Mouse (Mus musculus) cerebellum, adult (tissue): Measurements from ENCODE around the gene Ech1.

ENCODE experiments used
- ATAC-seq: cut with Nextera tagmentation; 2 replicates; pipeline ENCODE4 v1.9.2; 2017; ENCODE audit warnings: mild to moderate bottlenecking, moderate library complexity, mixed read lengths; ENCODE audit not compliant: insufficient number of reproducible peaks, low FRiP score, low TSS enrichment

The Ech1 gene

DNA sequence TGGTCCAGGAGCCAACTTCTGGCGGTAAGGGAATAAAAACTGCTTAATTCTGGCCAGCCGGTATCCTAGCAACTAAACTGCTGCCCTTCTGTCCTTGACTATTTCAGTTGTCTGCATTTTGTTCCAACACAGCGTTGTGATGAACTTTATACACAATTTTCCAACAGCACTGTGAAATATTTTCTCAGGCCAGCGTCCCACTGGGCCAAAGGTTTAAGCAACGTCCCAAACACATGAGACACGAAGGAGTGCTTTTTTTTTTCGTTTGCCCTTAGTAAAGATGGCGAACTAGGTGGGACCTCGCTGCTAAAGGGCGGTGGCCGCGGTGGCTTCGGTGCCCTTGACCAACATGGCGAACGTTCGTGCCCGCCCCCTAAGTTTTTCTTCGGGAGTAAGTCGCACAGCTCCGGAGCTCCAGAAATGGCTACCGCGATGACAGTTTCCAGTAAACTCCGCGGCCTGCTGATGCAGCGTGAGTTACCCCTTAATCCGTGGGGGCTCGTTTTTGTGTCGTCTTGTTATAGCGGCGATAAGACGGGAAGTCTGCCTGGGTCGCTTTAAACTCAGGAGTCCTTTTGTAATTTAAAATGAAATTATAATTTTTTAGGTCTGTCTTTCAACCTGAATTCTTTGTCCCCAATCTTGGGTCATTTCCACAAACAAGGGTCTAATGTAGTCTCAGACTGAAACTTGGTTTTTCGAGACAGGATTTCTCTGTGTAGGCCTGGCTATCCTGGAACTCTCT is at the start of gene Ech1:
Ech1 (plus strand) TSS at position 277 of the 745 bp plus-strand sequence.
- ATAC-seq: peak; percentile 60; the same call in 1 of the 2 replicates

DNA sequence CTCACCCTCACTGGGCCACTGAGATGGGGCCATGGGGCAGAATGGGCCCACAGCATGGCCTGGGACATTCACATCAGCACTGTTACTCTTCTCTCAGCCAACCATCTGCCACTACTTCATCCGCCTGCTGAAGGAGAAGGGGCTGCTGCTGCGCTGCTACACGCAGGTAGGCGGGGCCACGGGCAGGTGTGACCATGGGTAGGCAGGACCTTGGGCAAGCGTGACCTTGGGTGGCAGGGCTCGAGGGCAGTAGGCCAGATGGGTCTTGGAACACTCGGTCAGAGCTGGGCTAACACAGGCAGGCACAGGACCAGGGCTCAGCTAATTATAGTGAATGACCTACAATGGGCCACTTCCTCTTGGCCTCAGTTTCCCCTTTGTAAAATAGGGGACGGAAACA is 46.2 kb upstream of the Ech1 start:
- no peak for ATAC-seq

DNA sequence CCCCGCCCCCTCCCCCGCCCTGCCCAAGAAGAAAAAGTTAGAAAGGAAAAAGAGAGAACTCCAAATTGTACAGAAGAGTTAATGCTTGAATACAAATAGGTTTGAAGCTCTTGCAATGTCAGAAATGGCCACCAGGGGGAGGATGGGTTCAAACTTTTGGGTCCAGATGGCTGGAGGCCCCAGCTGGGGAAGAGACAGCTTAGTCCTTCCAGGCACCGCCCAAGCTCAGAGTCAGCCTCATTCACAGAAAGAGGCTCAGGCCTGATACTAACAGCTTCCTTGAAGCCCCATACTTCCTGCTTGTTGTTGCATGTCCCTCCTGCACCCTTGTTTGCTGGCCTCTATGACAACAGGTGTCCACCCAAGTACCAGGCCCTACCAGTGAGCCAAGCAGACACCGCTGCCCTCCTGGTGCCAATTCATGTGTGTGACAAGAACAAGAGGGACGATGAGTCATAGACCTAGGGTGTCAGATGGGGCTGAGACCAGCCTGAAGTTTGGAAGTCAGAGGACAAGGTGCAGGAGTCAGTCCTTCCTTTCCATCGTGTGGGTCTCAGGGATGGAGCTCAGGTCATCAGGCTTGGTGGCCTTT is 44.9 kb upstream of the Ech1 start:
- ATAC-seq: peak; percentile 78; the same call in 1 of the 2 replicates

DNA sequence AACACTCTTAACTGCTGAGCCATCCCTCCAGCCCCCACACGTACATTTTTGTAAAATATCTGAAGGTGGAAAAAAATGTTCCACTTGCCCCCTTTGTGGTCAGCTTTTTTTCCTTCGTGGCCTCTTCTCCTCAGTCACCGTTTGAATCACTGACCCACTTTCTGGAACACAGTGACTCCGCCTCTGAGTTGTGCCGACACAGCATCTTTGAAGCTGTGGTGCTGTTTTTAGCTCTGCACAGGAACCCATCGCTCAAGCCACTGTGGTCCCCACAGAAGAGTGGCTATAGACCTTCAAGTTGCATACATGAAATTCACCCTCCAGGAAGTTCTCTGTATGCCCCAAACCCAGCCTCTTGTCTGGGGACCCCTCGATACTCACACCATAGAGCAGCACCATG is 44.2 kb upstream of the Ech1 start:
- ATAC-seq: no peak

DNA sequence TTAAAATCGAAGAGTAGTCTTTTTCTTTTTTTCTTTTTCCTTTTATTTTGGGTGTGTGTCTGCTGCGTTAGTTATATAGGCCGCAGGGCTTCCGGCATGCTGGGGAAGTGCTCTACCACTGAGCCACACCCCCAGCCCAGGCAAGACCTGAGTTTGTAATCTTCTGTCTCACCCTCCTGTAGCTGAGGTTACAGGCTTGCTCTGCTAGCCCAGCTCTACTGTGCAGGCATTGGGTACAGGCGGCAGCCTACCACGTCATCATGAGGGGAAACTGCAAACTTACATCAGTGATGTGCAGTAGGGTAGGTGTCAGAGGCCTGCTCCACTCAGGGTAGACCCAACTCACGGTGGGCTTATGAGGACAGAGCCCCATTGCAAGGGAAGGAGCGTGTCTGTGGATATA is 43.8 kb upstream of the Ech1 start:
- no peak for ATAC-seq

DNA sequence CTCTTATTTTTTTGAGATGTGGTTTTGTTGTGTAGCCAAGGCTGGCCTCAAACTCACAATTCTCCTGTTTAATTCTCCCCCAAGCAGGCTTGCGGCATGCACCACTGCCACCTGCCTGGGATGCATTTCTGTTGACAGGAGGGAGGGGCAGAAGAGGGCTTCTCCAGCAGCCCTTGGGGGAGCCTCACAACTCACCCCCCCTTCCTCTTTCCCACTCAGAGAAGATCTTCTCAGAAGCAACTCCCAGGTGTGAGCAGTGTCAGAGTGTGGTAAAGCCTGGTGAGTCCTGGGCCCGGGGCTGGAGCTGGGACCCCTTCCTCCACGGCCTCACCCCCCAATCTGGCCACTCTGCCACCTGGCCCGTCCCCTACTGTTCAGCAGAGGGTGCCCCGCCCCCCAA is 39.9 kb upstream of the Ech1 start:
- ATAC-seq: no peak

DNA sequence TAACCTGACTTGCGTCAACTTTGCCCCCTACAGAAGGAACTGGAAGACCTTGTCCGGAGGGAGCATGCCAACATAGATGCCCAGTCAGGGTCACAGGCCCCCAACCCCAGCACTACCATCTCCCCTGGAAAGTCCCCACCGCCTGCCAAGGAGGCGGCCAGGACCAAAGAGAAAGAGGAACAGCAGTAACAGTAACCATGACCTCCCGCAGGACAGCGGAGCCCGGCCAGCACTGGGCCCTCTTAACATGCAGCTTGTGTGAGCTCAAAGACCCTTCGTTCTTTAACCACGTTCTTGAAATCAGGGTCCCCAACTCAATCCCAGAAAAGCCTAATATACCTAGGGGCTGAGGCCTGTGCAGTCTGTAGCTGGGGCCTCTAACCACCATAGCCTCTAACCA is 37.1 kb upstream of the Ech1 start:
- no peak for ATAC-seq

DNA sequence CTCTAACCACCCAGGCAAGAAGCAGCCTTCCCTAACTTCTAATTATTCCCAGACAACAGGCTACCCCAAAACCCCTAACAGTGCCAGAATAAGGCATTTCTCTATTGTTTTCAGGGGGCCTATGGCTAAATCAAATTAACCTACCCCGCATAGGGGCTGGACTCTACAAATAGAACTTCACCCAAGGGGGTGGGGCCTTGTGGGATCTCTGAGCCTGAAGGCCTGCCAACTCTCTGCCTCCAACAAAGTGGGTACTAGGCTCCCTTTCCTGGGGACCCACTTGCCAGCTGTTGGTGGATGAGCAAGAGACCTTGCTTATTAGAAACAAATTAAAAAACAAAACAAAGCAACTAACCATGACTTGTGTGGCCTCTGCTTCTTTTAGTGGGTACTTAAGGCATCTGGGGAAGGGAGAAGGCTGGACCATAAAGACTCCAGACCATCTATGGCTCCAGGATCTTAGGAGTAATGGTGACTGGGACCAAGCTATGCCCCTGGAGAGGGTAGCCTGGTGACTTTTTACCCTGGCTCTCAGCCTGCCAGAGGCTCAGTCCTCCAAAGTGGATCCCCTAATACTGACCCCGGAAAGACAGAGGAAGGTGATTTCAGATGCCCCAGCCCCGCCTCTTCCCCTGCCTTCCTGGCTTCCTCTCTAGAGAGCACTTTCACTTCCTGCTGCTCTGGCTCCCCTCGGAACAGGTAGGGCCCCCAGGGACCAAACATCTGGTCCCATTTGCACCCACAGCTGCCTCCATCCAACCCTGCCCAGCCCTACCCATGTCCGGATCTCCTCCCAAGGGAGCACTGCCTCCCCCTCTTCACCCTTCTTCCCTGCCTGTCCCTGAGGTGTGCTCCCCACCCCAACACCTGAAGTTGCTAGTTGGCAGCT is 36.5 kb upstream of the Ech1 start, which contains the start of gene Rinl:
Rinl (plus strand) TSS at position 663 of the 889 bp plus-strand sequence.
- ATAC-seq: no peak

DNA sequence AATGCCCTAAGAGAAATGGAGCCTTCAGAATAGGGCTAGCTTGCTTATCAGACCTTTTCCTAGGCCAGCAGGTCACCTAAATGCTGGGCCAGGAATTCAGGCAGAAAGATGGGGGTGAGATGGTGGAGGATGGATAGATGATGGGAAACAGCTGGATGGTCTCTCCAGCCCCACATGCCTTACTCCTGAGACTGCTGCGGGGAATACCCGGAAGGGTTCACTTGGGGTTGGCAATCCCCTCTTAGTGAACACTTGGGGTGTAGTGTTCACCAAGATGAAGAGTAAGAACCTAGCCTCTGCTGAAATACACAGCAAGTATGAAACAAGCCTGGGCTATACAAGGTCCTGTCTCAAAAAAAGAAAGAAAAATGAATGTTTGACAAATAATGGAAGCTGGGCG is 35.8 kb upstream of the Ech1 start:
- ATAC-seq: no peak

DNA sequence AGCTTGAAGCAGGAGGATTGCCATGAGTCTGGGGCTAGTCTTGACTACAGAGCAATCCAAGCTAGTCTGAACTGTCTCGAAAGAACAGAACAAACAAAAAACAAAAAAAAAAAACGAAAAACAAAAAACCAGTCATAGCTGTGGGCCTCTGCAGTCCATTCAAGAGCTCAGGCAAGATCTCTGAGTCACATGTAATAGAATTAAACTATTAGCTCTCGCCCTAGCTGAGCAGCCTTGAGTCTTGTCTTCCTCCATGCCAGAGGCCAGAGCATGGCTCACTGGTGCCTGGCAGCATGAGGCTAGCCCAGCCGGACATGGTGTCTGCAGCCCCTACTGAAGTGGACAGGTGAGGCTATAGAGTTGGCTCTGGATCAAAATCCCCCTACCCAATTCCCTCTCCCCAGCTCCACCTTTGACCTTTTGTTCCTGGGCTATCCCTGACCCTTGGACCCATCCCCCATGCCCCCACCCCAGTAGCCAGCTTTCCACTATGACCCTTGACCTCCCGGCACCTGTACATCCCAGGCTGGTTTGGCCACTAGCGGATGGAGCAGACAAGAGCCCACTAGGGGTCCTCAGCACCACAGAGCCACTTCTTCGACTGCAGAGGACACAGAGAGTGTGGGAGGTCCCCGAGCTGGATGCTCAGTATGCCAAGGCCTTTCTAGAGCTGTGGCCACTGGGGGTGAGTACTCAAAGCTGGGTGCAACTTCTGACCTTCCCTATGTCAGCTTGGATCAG is 34.8 kb upstream of the Ech1 start:
- no peak for ATAC-seq

DNA sequence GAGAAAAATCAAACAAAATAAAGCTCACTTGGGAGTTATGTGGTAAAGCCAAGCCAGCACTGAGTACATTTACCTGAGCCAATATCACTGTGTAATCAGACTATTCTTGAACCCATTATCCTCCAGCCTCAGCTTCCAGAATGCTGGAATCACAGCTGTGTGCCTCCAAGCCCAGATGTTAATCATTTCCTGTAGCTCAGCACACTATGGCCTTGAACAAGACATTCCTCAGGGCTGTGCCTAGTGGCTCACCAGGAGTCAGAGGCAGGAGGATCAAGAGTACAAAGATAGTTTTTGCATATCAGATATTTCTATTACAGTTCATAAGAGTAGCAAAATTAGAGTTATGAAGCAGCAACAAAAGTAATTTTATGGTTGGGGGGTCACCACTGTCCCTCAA is 33.3 kb upstream of the Ech1 start:
- ATAC-seq: no peak

DNA sequence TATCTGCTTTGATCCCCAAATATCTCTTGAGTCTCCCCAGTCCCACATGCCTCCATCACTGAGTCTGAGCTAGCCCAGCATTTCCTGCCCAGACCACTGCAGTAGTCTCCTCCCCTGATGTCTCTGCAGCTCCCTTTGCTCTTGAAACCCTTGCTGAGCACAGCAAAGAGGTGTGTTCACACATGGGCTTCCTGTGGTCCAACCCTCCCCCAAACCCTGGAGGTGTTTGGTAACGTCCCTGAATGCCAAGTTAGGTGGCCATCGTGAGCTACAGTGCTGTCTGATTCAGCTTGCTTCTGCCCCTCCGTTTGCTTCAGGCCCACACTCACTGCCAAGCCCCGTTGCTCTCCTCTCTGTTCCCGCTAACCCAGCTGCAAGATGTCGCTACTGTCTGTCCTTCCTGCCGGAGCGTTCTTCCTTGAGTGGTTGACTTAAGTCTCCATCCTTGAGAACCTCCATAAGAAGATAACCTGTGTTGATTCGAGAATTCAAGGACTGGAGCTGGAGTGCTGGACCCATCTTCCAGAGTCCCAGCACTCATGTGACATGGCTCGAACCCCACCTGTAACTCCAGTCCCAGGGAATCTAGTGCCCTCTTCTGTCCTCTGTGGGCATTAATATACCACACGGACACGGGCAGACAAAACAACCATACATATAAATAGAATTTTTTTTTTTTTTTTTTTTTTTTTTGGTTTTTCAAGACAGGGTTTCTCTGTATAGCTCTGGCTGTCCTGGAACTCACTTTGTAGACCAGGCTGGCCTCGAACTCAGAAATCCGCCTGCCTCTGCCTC is 32.4 kb upstream of the Ech1 start:
- ATAC-seq: no peak

DNA sequence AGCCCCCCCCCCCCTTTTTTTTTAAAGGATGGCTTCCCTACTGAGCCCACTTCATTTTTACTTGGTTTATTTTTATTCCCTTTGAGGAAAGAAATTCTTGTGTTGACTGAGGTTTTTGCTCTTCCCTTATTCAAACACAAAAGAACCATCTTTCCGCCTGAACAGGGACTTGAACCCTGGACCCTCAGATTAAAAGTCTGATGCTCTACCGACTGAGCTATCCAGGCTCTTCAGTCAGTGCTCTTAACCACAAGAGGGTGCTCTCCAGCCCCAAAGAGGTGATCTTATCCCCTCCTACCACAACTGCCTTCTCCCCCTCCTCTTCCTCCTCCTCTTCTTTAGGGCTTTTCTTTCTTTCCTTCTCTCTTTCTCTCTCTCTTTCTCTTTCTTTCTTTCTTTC is 31.2 kb upstream of the Ech1 start:
- no peak for ATAC-seq

DNA sequence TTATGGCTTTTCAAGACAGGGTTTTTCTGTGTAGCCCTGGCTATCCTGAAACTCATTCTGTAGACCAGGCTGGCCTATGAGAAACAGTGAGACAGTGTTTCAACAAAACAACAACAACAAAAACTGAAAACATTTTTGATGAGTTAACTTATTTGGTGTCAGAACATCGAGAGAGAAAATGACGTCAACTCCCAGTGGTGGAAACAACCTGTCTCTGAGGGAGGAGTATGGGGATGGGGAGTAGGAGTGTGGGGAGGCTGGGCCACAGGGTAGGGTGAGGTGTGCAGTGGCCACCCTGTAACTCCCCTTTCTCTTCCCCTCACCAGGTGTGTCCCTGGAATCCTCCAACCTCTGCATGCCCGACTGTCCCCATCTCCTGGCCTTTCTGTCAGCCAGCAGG is 30.5 kb upstream of the Ech1 start:
- no peak for ATAC-seq

DNA sequence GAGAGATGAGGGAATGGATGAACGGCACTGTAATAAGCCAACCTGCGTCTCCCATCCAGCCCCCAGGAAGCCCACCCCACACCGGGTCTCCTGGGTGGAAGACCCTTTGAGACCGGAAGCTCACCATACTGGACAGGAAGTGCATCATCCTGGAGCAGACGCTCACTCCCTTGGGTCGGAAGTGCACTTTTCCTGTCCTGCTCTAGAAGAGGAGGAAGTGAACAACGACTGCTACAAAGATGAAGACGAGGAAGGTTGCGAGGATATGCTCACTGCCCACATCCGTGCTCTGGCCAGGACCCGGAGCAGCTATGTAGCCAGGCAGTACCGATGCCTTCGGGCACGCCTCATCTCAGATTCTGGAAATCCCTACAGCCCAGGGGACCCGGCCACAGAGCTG is 29.2 kb upstream of the Ech1 start:
- no peak for ATAC-seq

DNA sequence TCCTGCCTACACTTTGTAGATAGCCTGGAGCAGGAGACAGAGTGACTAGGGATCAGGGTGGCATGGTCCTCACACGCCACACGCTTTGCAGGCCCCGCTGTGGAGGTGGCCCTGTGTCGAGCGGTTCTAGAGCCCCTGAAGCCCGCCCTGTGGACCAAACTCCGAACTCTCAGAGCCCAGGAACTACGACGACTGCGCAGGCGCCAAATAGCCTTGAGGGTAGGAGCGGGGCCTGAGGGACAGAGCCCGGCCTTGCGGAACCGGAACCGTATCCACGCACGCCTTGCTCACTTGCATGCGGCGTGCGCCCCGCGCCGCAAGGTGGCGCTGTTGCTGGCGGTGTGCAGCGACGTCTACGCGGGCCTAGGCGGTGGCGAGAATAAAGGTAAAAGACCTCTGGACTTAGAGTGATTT is 28.4 kb upstream of the Ech1 start:
- peak; percentile 94 for ATAC-seq

DNA sequence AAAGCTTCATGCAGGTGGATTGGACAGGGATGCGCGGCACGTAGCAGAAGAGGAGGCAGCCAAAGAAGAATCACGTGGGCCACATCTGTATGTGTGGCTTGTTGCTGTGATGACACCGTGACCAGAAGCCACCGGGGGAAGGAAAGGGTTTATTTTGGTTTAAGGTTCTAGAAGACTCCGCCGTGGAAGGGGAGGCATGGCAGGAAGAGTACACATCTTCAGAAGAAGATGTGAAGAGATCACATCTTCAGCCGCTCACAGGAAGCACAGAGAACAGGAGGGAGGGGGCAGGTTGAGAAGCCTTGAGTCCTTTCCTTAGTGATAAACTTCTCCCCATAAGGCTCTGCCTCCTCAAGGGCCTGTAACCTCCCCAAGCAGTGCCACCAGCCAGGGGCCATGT is 25.0 kb upstream of the Ech1 start:
- ATAC-seq: no peak

DNA sequence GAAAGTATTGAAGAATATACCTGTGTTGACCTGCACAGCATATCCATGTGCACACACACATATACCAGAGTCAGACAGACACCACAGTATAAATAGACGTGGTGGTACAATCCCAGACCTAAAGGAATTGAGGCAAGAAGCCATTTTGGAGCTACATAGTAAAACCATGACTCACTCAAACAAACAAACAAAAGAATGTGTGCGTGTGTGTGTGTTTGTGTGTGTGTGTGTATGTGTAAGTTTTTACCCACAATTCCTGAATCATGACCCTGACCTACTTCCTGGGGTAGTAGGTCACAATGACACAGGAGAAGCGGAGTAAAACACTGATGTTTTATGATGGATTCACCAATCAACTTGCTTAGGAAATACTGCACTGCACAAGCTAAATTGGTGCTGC is 23.6 kb upstream of the Ech1 start:
- ATAC-seq: no peak

DNA sequence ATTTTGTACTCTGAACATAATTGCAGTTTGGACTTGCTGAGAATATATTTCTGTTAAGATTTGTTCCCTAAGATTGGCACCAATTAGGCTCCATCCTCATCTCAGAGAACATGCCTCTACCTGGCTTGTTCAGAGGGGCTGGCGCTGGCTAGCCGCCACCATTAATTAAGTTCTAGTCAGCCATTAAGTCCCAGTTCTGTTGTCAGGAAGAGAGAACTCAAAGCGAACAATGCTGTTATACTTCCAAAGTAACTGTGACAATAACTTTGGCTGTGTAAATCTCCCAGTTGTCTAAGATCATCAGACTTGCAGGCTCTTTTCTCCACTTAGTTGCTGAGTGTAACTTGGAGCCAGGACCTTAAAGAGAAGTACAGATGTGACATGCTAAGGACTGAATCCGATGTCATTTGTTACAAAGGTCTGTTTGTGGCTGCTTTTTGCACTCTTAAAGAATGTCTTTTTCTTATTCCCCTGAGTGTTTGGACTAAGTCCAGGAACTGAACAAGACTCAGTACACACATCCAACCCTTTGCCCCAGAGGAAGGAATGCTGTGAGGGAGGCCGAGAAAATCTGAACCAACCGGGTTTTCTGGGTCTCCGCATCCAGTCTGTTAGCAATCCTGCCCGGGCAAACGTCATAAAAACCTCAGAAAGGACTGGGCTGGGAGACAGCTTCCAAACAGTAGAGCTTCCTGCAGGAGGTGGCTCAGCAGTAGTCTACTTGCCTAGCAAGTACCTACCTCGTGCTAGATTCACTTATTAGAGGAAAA is 22.9 kb upstream of the Ech1 start:
- no peak for ATAC-seq
